Mouse (Mus musculus): ENCODE results near the gene Arl16. TPM values are rescaled to one million over a fixed set of nuclear protein-coding genes. Genes with fewer than 3 reads are reported as not detected.

Gene Arl16
- polyA plus RNA-seq, 1 experiment from 2014 or later = 63.6 TPM

GRCm38 (mm10) chr11:120463536-120463935 lies 3.9 kb downstream of the Arl16 start:
- Histone ChIP-seq H3K9ac (no peak overlapping the region), H3K36me3 (peaks cover 63% of the 10 kb centered on the region)
- 86% methylated on average over 2 of the region's 2 CpGs for WGBS

GRCm38 (mm10) chr11:120458847-120459597 lies 8.4 kb downstream of the Arl16 start:
- H3K27ac ChIP-seq = no peak overlapping the region
- WGBS = 64% methylated on average over 6 of the region's 6 CpGs
- H3K4me2 ChIP-seq = peak overlapping the region; percentile 91
- H3K27me3 ChIP-seq = no peaks in the 10 kb centered on the region
- H3K36me3 ChIP-seq = peaks cover 57% of the 10 kb centered on the region
- H3K9ac ChIP-seq = peak overlapping the region; percentile 97
- no peak for ATAC-seq (ENCODE audit: insufficient number of reproducible peaks, insufficient read depth, low FRiP score, low TSS enrichment, low read depth)
- H3K4me3 ChIP-seq = peak overlapping the region; percentile 91
- peaks cover 21% of the 10 kb centered on the region for H3K4me1 ChIP-seq
- H3K9me3 ChIP-seq = no peaks in the 10 kb centered on the region

More at GRCm38 (mm10) chr11:120463536-120463935, 3.9 kb downstream of the Arl16 start:
- H3K9me3 ChIP-seq = no peaks in the 10 kb centered on the region
- H3K27me3 ChIP-seq = no peaks in the 10 kb centered on the region
- no peak overlapping the region for H3K4me3 ChIP-seq
- no peak overlapping the region for H3K4me2 ChIP-seq
- peaks cover 28% of the 10 kb centered on the region for H3K4me1 ChIP-seq
- H3K27ac ChIP-seq = no peak overlapping the region
- ATAC-seq (ENCODE audit: insufficient number of reproducible peaks, insufficient read depth, low FRiP score, low TSS enrichment, low read depth) = no peak

- Histone ChIP-seq H3K4me3 (peak within 1 kb of the TSS; percentile 91), H3K4me1 (peaks cover 21% of the 10 kb centered on the region), H3K9ac (peak within 1 kb of the TSS; percentile 97), H3K9me3 (no peaks in the 10 kb centered on the region), H3K27me3 (no peaks in the 10 kb centered on the region), H3K36me3 (peaks cover 48% of the 10 kb centered on the region), H3K4me2 (peak within 1 kb of the TSS; percentile 91), H3K27ac (peak within 1 kb of the TSS; percentile 82)
- WGBS = 4% methylated on average over 62 of the region's 62 CpGs
- ATAC-seq (ENCODE audit: insufficient number of reproducible peaks, insufficient read depth, low FRiP score, low TSS enrichment, low read depth) = peak; percentile 70; the same call in 1 of the 2 replicates
These were observed 9.3 kb downstream of the Arl16 start, which contains the start of the genes Oxld1 and Ccdc137 for GRCm38 (mm10) chr11:120457772-120458751. Oxld1 (minus strand) TSS chr11:120458068. Ccdc137 (plus strand) TSS chr11:120458115.

DNA sequence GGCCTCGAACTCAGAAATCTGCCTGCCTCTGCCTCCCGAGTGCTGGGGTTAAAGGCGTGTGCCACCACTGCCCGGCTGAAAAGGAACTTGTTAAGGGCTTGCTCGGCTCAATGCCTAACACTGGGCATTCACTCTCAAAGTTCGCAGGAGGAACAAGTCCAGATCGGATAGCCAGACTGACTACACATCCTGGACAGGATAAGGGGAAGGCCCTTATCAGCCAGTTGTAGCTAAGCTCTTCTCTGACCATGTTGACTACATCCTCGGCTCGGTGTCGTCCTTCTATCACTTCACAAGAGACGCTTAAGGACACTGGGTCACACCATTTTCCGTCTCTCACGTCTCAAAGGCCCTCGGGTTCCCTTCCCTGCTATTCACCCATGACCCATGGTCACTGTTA lies 10.0 kb downstream of the Arl16 start:
- H3K4me2 ChIP-seq = peak overlapping the region; percentile 91
- peak overlapping the region; percentile 82 for H3K27ac ChIP-seq
- no peak for ATAC-seq (ENCODE audit: insufficient number of reproducible peaks, insufficient read depth, low FRiP score, low TSS enrichment, low read depth)
- WGBS = 33% methylated on average over 14 of the region's 14 CpGs
- peak overlapping the region; percentile 97 for H3K9ac ChIP-seq
- H3K36me3 ChIP-seq = peaks cover 41% of the 10 kb centered on the region
- peak overlapping the region; percentile 91 for H3K4me3 ChIP-seq
- peaks cover 21% of the 10 kb centered on the region for H3K4me1 ChIP-seq
- no peaks in the 10 kb centered on the region for H3K9me3 ChIP-seq
- H3K27me3 ChIP-seq = no peaks in the 10 kb centered on the region

GRCm38 (mm10) chr11:120455413-120455812 lies 12.0 kb downstream of the Arl16 start:
- ATAC-seq (ENCODE audit: insufficient number of reproducible peaks, insufficient read depth, low FRiP score, low TSS enrichment, low read depth) = no peak
- no peaks in the 10 kb centered on the region for H3K9me3 ChIP-seq
- WGBS = 93% methylated on average over 7 of the region's 7 CpGs

GRCm38 (mm10) chr11:120454965-120455364 lies 12.4 kb downstream of the Arl16 start:
- no peak overlapping the region for H3K27ac ChIP-seq
- WGBS = 83% methylated on average over 4 of the region's 4 CpGs
- no peak overlapping the region for H3K9ac ChIP-seq
- no peaks in the 10 kb centered on the region for H3K27me3 ChIP-seq
- H3K36me3 ChIP-seq = peaks cover 20% of the 10 kb centered on the region
- no peaks in the 10 kb centered on the region for H3K9me3 ChIP-seq
- peaks cover 21% of the 10 kb centered on the region for H3K4me1 ChIP-seq
- no peak overlapping the region for H3K4me2 ChIP-seq
- no peak for ATAC-seq (ENCODE audit: insufficient number of reproducible peaks, insufficient read depth, low FRiP score, low TSS enrichment, low read depth)
- no peak overlapping the region for H3K4me3 ChIP-seq

More at GRCm38 (mm10) chr11:120455413-120455812, 12.0 kb downstream of the Arl16 start:
- H3K4me2 ChIP-seq = no peak overlapping the region
- H3K27ac ChIP-seq = no peak overlapping the region
- H3K9ac ChIP-seq = no peak overlapping the region
- peaks cover 21% of the 10 kb centered on the region for H3K4me1 ChIP-seq
- H3K27me3 ChIP-seq = no peaks in the 10 kb centered on the region
- no peak overlapping the region for H3K4me3 ChIP-seq
- H3K36me3 ChIP-seq = peaks cover 23% of the 10 kb centered on the region

DNA sequence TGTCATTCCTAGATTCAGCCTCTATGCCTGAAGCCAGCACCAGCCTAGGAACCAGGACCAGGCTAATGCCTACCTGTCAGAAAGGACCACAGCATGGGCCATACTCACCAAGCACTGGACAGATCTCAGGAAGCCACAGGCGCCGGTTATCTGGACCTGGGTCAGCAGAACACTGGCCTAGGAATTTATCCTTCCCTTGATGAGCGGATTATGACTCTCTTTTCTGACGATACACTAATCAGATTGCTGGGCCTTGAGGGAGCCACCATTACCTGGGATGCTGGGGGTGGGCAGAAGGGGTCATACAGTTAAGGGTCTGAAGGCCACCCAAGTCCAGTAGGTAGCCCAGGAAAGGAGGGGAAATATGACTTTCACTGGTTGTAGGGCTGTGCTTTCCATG lies 14.1 kb downstream of the Arl16 start, which contains the start of gene Pde6g:
Gene Pde6g (minus strand): TSS at position 195 of the 400 bp plus-strand sequence.
- no peak within 1 kb of the TSS for H3K27ac ChIP-seq
- no peak for ATAC-seq (ENCODE audit: insufficient number of reproducible peaks, insufficient read depth, low FRiP score, low TSS enrichment, low read depth)
- H3K4me1 ChIP-seq = peaks cover 9% of the 10 kb centered on the region
- H3K36me3 ChIP-seq = peaks cover 10% of the 10 kb centered on the region; the same call in 1 of the 2 replicates
- no peak within 1 kb of the TSS for H3K4me3 ChIP-seq
- WGBS = 89% methylated on average over 4 of the region's 4 CpGs
- no peak within 1 kb of the TSS for H3K4me2 ChIP-seq
- no peaks in the 10 kb centered on the region for H3K9me3 ChIP-seq
- H3K27me3 ChIP-seq = no peaks in the 10 kb centered on the region
- peak within 1 kb of the TSS; percentile 32; the same call in 1 of the 2 replicates for H3K9ac ChIP-seq

GRCm38 (mm10) chr11:120452246-120452645 lies 15.2 kb downstream of the Arl16 start:
- Histone ChIP-seq H3K4me1 (peaks cover 6% of the 10 kb centered on the region), H3K4me3 (no peak overlapping the region), H3K27ac (no peak overlapping the region), H3K4me2 (no peak overlapping the region), H3K36me3 (peaks cover 10% of the 10 kb centered on the region; the same call in 1 of the 2 replicates), H3K9me3 (no peaks in the 10 kb centered on the region), H3K9ac (no peak overlapping the region), H3K27me3 (no peaks in the 10 kb centered on the region)
- 66% methylated on average over 3 of the region's 3 CpGs for WGBS
- ATAC-seq (ENCODE audit: insufficient number of reproducible peaks, insufficient read depth, low FRiP score, low TSS enrichment, low read depth) = no peak

DNA sequence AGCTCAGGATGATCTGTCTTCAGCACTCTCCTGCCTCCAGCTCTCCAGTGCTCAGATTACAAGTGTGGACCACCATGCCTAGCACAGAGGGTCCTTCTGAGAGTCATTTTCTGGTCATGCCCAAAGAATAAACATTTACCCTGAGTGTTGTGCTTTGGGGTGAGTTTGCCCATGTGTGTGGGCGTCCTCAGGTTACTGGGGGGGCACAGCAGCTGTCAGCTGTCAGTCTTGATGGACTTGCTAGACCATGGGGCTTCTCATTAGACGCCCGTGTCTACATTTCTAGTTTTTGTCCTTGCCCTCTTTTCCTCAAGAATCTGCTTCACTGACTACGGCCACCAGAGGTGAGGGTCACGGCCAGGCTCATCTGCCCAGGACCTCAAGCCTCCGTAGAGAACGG lies 20.2 kb downstream of the Arl16 start:
- no peaks in the 10 kb centered on the region for H3K9me3 ChIP-seq
- no peaks in the 10 kb centered on the region for H3K36me3 ChIP-seq
- WGBS = 77% methylated on average over 7 of the region's 7 CpGs
- ATAC-seq (ENCODE audit: insufficient number of reproducible peaks, insufficient read depth, low FRiP score, low TSS enrichment, low read depth) = no peak
- no peaks in the 10 kb centered on the region for H3K27me3 ChIP-seq
- H3K4me2 ChIP-seq = no peak overlapping the region
- no peak overlapping the region for H3K4me3 ChIP-seq
- no peaks in the 10 kb centered on the region for H3K4me1 ChIP-seq
- no peak overlapping the region for H3K9ac ChIP-seq
- no peak overlapping the region for H3K27ac ChIP-seq

DNA sequence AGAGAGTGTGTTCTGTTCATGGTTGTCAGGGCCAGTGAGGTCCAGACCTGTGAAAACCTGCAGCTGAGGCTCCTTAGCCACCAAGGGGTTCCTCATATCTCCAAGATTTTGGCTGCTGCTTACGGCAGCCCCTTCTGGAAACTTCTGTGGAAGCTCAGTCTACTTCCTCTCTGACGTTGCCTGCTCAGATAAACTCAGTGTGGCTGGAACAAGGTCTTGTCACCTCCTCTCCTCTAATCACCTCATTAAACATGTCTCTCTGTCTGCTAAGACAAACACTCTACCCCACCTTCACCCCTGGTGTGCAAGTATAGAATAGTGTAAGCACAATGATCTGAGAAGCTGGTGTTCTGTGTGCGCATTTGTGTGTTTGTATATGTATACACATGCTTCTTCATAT lies 21.9 kb downstream of the Arl16 start:
- no peaks in the 10 kb centered on the region for H3K4me1 ChIP-seq
- H3K4me2 ChIP-seq = no peak overlapping the region
- 75% methylated on average over 3 of the region's 3 CpGs for WGBS
- H3K4me3 ChIP-seq = no peak overlapping the region
- H3K27ac ChIP-seq = no peak overlapping the region
- H3K36me3 ChIP-seq = no peaks in the 10 kb centered on the region
- H3K9me3 ChIP-seq = no peaks in the 10 kb centered on the region
- H3K27me3 ChIP-seq = no peaks in the 10 kb centered on the region
- ATAC-seq (ENCODE audit: insufficient number of reproducible peaks, insufficient read depth, low FRiP score, low TSS enrichment, low read depth) = no peak
- H3K9ac ChIP-seq = no peak overlapping the region

- WGBS = 59% methylated on average over 6 of the region's 6 CpGs
- no peak overlapping the region for H3K4me3 ChIP-seq
- no peaks in the 10 kb centered on the region for H3K27me3 ChIP-seq
- H3K4me2 ChIP-seq = no peak overlapping the region
- H3K9me3 ChIP-seq = no peaks in the 10 kb centered on the region
- no peaks in the 10 kb centered on the region for H3K4me1 ChIP-seq
- no peak for ATAC-seq (ENCODE audit: insufficient number of reproducible peaks, insufficient read depth, low FRiP score, low TSS enrichment, low read depth)
- no peak overlapping the region for H3K27ac ChIP-seq
- no peaks in the 10 kb centered on the region for H3K36me3 ChIP-seq
- 0 out of 2 replicates have a peak overlapping the region, but pooled peaks have one; percentile 22 for H3K9ac ChIP-seq
These were observed 23.3 kb downstream of the Arl16 start for GRCm38 (mm10) chr11:120444106-120444505.
